Mouse (Mus musculus): ENCODE data around the gene Mcrip2. TPM values are rescaled to one million over a fixed set of nuclear protein-coding genes. Genes with fewer than 3 reads are reported as not detected.
A peak's percentile ranks its signal among the peaks of the same experiment; 100 is the strongest.

Mcrip2 gene
- polyA plus RNA-seq, 1 experiment from 2014 or later = 8.0 TPM

- WGBS = 87% methylated on average over 14 of the region's 14 CpGs
- H3K9ac ChIP-seq (replicated peaks) = peak overlapping the region; percentile 91; the same call in 1 of the 2 replicates
- no peaks in the 10 kb centered on the region for H3K27me3 ChIP-seq
- H3K4me3 ChIP-seq (replicated peaks) = peak overlapping the region; percentile 53
- no peaks in the 10 kb centered on the region for H3K9me3 ChIP-seq
- no peak for ATAC-seq
- H3K27ac ChIP-seq = no peak overlapping the region
- H3K4me1 ChIP-seq (replicated peaks) = peaks cover 83% of the 10 kb centered on the region
- H3K36me3 ChIP-seq = peaks cover 55% of the 10 kb centered on the region
- peak overlapping the region; percentile 98 for H3K4me2 ChIP-seq (replicated peaks)
Observed at GRCm38 (mm10) chr17:25830806-25831431, 37.6 kb downstream of the Mcrip2 start.

GRCm38 (mm10) chr17:25830200-25830753 lies 38.3 kb downstream of the Mcrip2 start:
- no peaks in the 10 kb centered on the region for H3K27me3 ChIP-seq
- H3K4me1 ChIP-seq (replicated peaks) = peaks cover 82% of the 10 kb centered on the region
- no peaks in the 10 kb centered on the region for H3K9me3 ChIP-seq
- no peak for ATAC-seq
- no peak overlapping the region for H3K27ac ChIP-seq
- peaks cover 58% of the 10 kb centered on the region for H3K36me3 ChIP-seq
- no peak overlapping the region for H3K9ac ChIP-seq (replicated peaks)
- peak overlapping the region; percentile 53 for H3K4me3 ChIP-seq (replicated peaks)
- peak overlapping the region; percentile 98 for H3K4me2 ChIP-seq (replicated peaks)
- WGBS = 88% methylated on average over 4 of the region's 4 CpGs

GRCm38 (mm10) chr17:25829558-25830017 lies 39.0 kb downstream of the Mcrip2 start:
- Histone ChIP-seq H3K4me1 (replicated peaks) (peaks cover 82% of the 10 kb centered on the region), H3K4me3 (replicated peaks) (peak overlapping the region; percentile 53), H3K4me2 (replicated peaks) (peak overlapping the region; percentile 95), H3K9me3 (no peaks in the 10 kb centered on the region), H3K27me3 (no peaks in the 10 kb centered on the region), H3K27ac (peak overlapping the region; percentile 92), H3K36me3 (peaks cover 51% of the 10 kb centered on the region), H3K9ac (replicated peaks) (peak overlapping the region; percentile 81)
- ATAC-seq = no peak
- WGBS = 47% methylated on average over 8 of the region's 8 CpGs

GRCm38 (mm10) chr17:25828712-25829557 lies 39.6 kb downstream of the Mcrip2 start, which contains the start of gene Jmjd8:
TSS of gene Jmjd8 (plus strand) at chr17:25828867.
- Histone ChIP-seq H3K4me3 (replicated peaks) (peak within 1 kb of the TSS; percentile 53), H3K9ac (replicated peaks) (peak within 1 kb of the TSS; percentile 81), H3K27me3 (no peaks in the 10 kb centered on the region), H3K4me1 (replicated peaks) (peaks cover 82% of the 10 kb centered on the region), H3K36me3 (peaks cover 51% of the 10 kb centered on the region), H3K4me2 (replicated peaks) (peak within 1 kb of the TSS; percentile 95), H3K27ac (peak within 1 kb of the TSS; percentile 92), H3K9me3 (no peaks in the 10 kb centered on the region)
- peak; percentile 58 for ATAC-seq
- under 1% methylated on average over 32 of the region's 32 CpGs for WGBS

- H3K36me3 ChIP-seq = peaks cover 51% of the 10 kb centered on the region
- peak overlapping the region; percentile 92 for H3K27ac ChIP-seq
- H3K27me3 ChIP-seq = no peaks in the 10 kb centered on the region
- H3K4me1 ChIP-seq (replicated peaks) = peaks cover 79% of the 10 kb centered on the region
- H3K4me3 ChIP-seq (replicated peaks) = peak overlapping the region; percentile 53
- WGBS = 87% methylated on average over 8 of the region's 8 CpGs
- ATAC-seq = no peak
- peak overlapping the region; percentile 81 for H3K9ac ChIP-seq (replicated peaks)
- H3K9me3 ChIP-seq = no peaks in the 10 kb centered on the region
- H3K4me2 ChIP-seq (replicated peaks) = peak overlapping the region; percentile 95
Observed at GRCm38 (mm10) chr17:25828223-25828594, 40.4 kb downstream of the Mcrip2 start.

- peak overlapping the region; percentile 95; the same call in 1 of the 2 replicates for H3K4me2 ChIP-seq (replicated peaks)
- ATAC-seq = no peak
- H3K36me3 ChIP-seq = peaks cover 51% of the 10 kb centered on the region
- H3K4me3 ChIP-seq (replicated peaks) = peak overlapping the region; percentile 53; the same call in 1 of the 2 replicates
- no peak overlapping the region for H3K27ac ChIP-seq
- WGBS = 92% methylated on average over 22 of the region's 22 CpGs
- H3K4me1 ChIP-seq (replicated peaks) = peaks cover 82% of the 10 kb centered on the region
- H3K27me3 ChIP-seq = no peaks in the 10 kb centered on the region
- no peak overlapping the region; the same call in none of the 2 replicates for H3K9ac ChIP-seq (replicated peaks)
- H3K9me3 ChIP-seq = no peaks in the 10 kb centered on the region
Observed at GRCm38 (mm10) chr17:25827546-25828222, 40.9 kb downstream of the Mcrip2 start.

GRCm38 (mm10) chr17:25827011-25827410 lies 41.6 kb downstream of the Mcrip2 start:
- Histone ChIP-seq H3K27ac (no peak overlapping the region), H3K9ac (replicated peaks) (no peak overlapping the region; the same call in 1 of the 2 replicates), H3K4me2 (replicated peaks) (no peak overlapping the region), H3K27me3 (no peaks in the 10 kb centered on the region), H3K4me1 (replicated peaks) (peaks cover 81% of the 10 kb centered on the region), H3K9me3 (no peaks in the 10 kb centered on the region), H3K4me3 (replicated peaks) (no peak overlapping the region), H3K36me3 (peaks cover 51% of the 10 kb centered on the region)
- WGBS = 95% methylated on average over 13 of the region's 13 CpGs
- no peak for ATAC-seq

GRCm38 (mm10) chr17:25825984-25826570 lies 42.5 kb downstream of the Mcrip2 start:
- no peak overlapping the region for H3K4me3 ChIP-seq (replicated peaks)
- WGBS = 95% methylated on average over 27 of the region's 27 CpGs
- peaks cover 45% of the 10 kb centered on the region for H3K36me3 ChIP-seq
- H3K27me3 ChIP-seq = no peaks in the 10 kb centered on the region
- no peaks in the 10 kb centered on the region for H3K9me3 ChIP-seq
- H3K27ac ChIP-seq = no peak overlapping the region
- H3K4me1 ChIP-seq (replicated peaks) = peaks cover 72% of the 10 kb centered on the region
- H3K9ac ChIP-seq (replicated peaks) = no peak overlapping the region
- no peak for ATAC-seq
- 0 out of 2 replicates have a peak overlapping the region, but pooled peaks have one; percentile 3 for H3K4me2 ChIP-seq (replicated peaks)

- Histone ChIP-seq H3K27ac (no peak overlapping the region), H3K9ac (replicated peaks) (peak overlapping the region; percentile 49), H3K4me1 (replicated peaks) (peaks cover 64% of the 10 kb centered on the region), H3K9me3 (no peaks in the 10 kb centered on the region), H3K4me3 (replicated peaks) (no peak overlapping the region), H3K36me3 (peaks cover 39% of the 10 kb centered on the region), H3K4me2 (replicated peaks) (peak overlapping the region; percentile 99), H3K27me3 (peaks cover 4% of the 10 kb centered on the region)
- 93% methylated on average over 6 of the region's 6 CpGs for WGBS
- no peak for ATAC-seq
Observed at GRCm38 (mm10) chr17:25825311-25825710, 43.3 kb downstream of the Mcrip2 start.

GRCm38 (mm10) chr17:25824362-25825142 lies 44.0 kb downstream of the Mcrip2 start:
- no peak overlapping the region for H3K27ac ChIP-seq
- H3K4me3 ChIP-seq (replicated peaks) = peak overlapping the region; percentile 66
- no peak for ATAC-seq
- no peaks in the 10 kb centered on the region for H3K9me3 ChIP-seq
- peaks cover 56% of the 10 kb centered on the region for H3K4me1 ChIP-seq (replicated peaks)
- 76% methylated on average over 17 of the region's 17 CpGs for WGBS
- peak overlapping the region; percentile 99 for H3K4me2 ChIP-seq (replicated peaks)
- peak overlapping the region; percentile 83 for H3K9ac ChIP-seq (replicated peaks)
- peaks cover 39% of the 10 kb centered on the region for H3K36me3 ChIP-seq
- H3K27me3 ChIP-seq = peaks cover 12% of the 10 kb centered on the region
